Mouse (Mus musculus) lung, adult 2 months (tissue): ENCODE measurements at regions not wholly inside any gene's neighbourhood (a gene's known extent, or its start where the extent isn't known, plus 50 kb on each side); places are given as distances from the start of the nearest gene placed in this dataset.

ENCODE experiments used
- CTCF ChIP-seq: fragments of 200-500 bp; IDR thresholded peaks from 2 replicates; pipeline ENCODE4 v1.5.1; 2011; ENCODE audit warnings: mild to moderate bottlenecking, low read length, control low read depth; ENCODE audit not compliant: insufficient read depth
- POLR2A ChIP-seq: fragments of 200-500 bp; IDR thresholded peaks from 2 replicates; pipeline ENCODE4 v1.6.1; 2011; ENCODE audit warnings: low read depth, mild to moderate bottlenecking, control low read depth, low read length, borderline replicate concordance; ENCODE audit errors: extremely low read depth

- TF ChIP-seq CTCF (no peak), POLR2A (no peak)
These were observed 912.3 kb upstream of the Cited2 start for GRCm38 (mm10) chr10:16810716-16811115.
